Mouse (Mus musculus) hindbrain, embryonic 10.5 days (tissue): ENCODE data around the gene Lctl. TPM values are rescaled to one million over a fixed set of nuclear protein-coding genes. Genes with fewer than 3 reads are reported as not detected.
A peak's percentile ranks its signal among the peaks of the same experiment; 100 is the strongest.

Source experiments
- DNase-seq: peaks from one replicate; pipeline ENCODE4 v3.0.0-alpha.2; 2017; ENCODE audit warnings: low spot score
- H3K27ac ChIP-seq: fragments of 300-500 bp; sonication (generic); 2 replicates; pipeline ENCODE4 v1.5.1; 2016; ENCODE audit warnings: mild to moderate bottlenecking, moderate library complexity
- H3K27me3 ChIP-seq: fragments of 300-500 bp; sonication (generic); 2 replicates; pipeline ENCODE4 v1.6.1; 2016; ENCODE audit warnings: mild to moderate bottlenecking; ENCODE audit not compliant: poor library complexity, insufficient read depth, severe bottlenecking
- H3K36me3 ChIP-seq: fragments of 300-500 bp; sonication (generic); 2 replicates; pipeline ENCODE4 v1.6.1; 2016; ENCODE audit warnings: mild to moderate bottlenecking, moderate library complexity
- H3K4me1 ChIP-seq: fragments of 300-500 bp; sonication (generic); replicated peaks from 2 replicates; pipeline ENCODE4 v1.6.1; 2016; ENCODE audit warnings: mild to moderate bottlenecking
- H3K4me3 ChIP-seq: fragments of 300-500 bp; sonication (generic); 2 replicates; pipeline ENCODE4 v1.5.1; 2016; ENCODE audit warnings: mild to moderate bottlenecking, moderate library complexity
- H3K9me3 ChIP-seq: fragments of 300-500 bp; sonication (generic); 2 replicates; pipeline ENCODE4 v1.6.1; 2016; ENCODE audit warnings: mild to moderate bottlenecking, moderate library complexity
- WGBS: fragments of 180-500 bp; shearing (Covaris S2); methylation state at CpG from one replicate; pipeline ENCODE4 v1.1.7; 2016; 5-methylcytosine and 5-hydroxymethylcytosine counted together
- polyA plus RNA-seq: library from polyadenylated mRNA; unstranded; fragments of >200 nt; fragmentation: Nextera tagmentation; extraction: Ambion mirVana; gene quantifications from 2 replicates; pipeline ENCODE4 v1.2.1, GENCODE M21; 2016

The Lctl gene
- 0.16 TPM in 1 of 2 replicates, not detected in the other for polyA plus RNA-seq

- Histone ChIP-seq H3K4me3 (no peak within 1 kb of the TSS), H3K4me1 (peaks cover 11% of the 10 kb centered on the region; the same call in 1 of the 2 replicates), H3K27ac (no peak within 1 kb of the TSS), H3K27me3 (no peaks in the 10 kb centered on the region), H3K36me3 (no peaks in the 10 kb centered on the region), H3K9me3 (no peaks in the 10 kb centered on the region)
- no peak for DNase-seq
- WGBS = 80% methylated on average over 3 of the region's 3 CpGs
These were observed at the start of gene Lctl for GRCm38 (mm10) chr9:64116876-64117275. TSS of gene Lctl (plus strand) at chr9:64117147.

- 79% methylated on average over 5 of the region's 5 CpGs for WGBS
- no peak for DNase-seq
- Histone ChIP-seq H3K36me3 (no peaks in the 10 kb centered on the region), H3K9me3 (no peaks in the 10 kb centered on the region), H3K27ac (peak overlapping the region; percentile 92), H3K4me3 (no peak overlapping the region), H3K27me3 (0 out of 2 replicates have a peak, but pooled peaks cover 3% of the 10 kb centered on the region), H3K4me1 (peaks cover 27% of the 10 kb centered on the region)
These were observed 49.2 kb upstream of the Lctl start for GRCm38 (mm10) chr9:64067787-64068186.

- Histone ChIP-seq H3K9me3 (no peaks in the 10 kb centered on the region), H3K4me3 (no peak overlapping the region), H3K4me1 (peaks cover 27% of the 10 kb centered on the region), H3K27ac (peak overlapping the region; percentile 92; the same call in 1 of the 2 replicates), H3K27me3 (0 out of 2 replicates have a peak, but pooled peaks cover 3% of the 10 kb centered on the region), H3K36me3 (no peaks in the 10 kb centered on the region)
- no peak for DNase-seq
- WGBS = 67% methylated on average over 1 of the region's 1 CpGs
These were observed 48.4 kb upstream of the Lctl start for GRCm38 (mm10) chr9:64068571-64068970.

GRCm38 (mm10) chr9:64069131-64069530 lies 47.8 kb upstream of the Lctl start:
- Histone ChIP-seq H3K4me1 (peaks cover 27% of the 10 kb centered on the region), H3K27ac (peak overlapping the region; percentile 17), H3K4me3 (no peak overlapping the region), H3K27me3 (0 out of 2 replicates have a peak, but pooled peaks cover 3% of the 10 kb centered on the region), H3K36me3 (no peaks in the 10 kb centered on the region), H3K9me3 (no peaks in the 10 kb centered on the region)
- no peak for DNase-seq
- WGBS = 85% methylated on average over 5 of the region's 5 CpGs

- 95% methylated on average over 5 of the region's 5 CpGs for WGBS
- Histone ChIP-seq H3K36me3 (no peaks in the 10 kb centered on the region), H3K9me3 (no peaks in the 10 kb centered on the region), H3K4me3 (no peak overlapping the region), H3K27ac (peak overlapping the region; percentile 53), H3K27me3 (0 out of 2 replicates have a peak, but pooled peaks cover 3% of the 10 kb centered on the region), H3K4me1 (peaks cover 36% of the 10 kb centered on the region)
- DNase-seq = no peak
These were observed 46.3 kb upstream of the Lctl start for GRCm38 (mm10) chr9:64070674-64071073.

GRCm38 (mm10) chr9:64074831-64075230 lies 42.1 kb upstream of the Lctl start:
- peak overlapping the region; percentile 24; the same call in 1 of the 2 replicates for H3K27ac ChIP-seq
- no peak overlapping the region for H3K4me3 ChIP-seq
- no peaks in the 10 kb centered on the region for H3K36me3 ChIP-seq
- no peaks in the 10 kb centered on the region for H3K9me3 ChIP-seq
- 72% methylated on average over 8 of the region's 8 CpGs for WGBS
- peaks cover 4% of the 10 kb centered on the region; the same call in 1 of the 2 replicates for H3K27me3 ChIP-seq
- H3K4me1 ChIP-seq = peaks cover 28% of the 10 kb centered on the region
- peak; percentile 48 for DNase-seq

GRCm38 (mm10) chr9:64076412-64076811 lies 40.5 kb upstream of the Lctl start:
- Histone ChIP-seq H3K9me3 (no peaks in the 10 kb centered on the region), H3K36me3 (no peaks in the 10 kb centered on the region), H3K27me3 (peaks cover 4% of the 10 kb centered on the region; the same call in 1 of the 2 replicates), H3K4me1 (peaks cover 31% of the 10 kb centered on the region), H3K4me3 (no peak overlapping the region), H3K27ac (no peak overlapping the region)
- DNase-seq = no peak
- 90% methylated on average over 2 of the region's 2 CpGs for WGBS

- H3K4me3 ChIP-seq = no peak overlapping the region
- H3K9me3 ChIP-seq = no peaks in the 10 kb centered on the region
- peaks cover 13% of the 10 kb centered on the region for H3K27me3 ChIP-seq
- 47% methylated on average over 7 of the region's 7 CpGs for WGBS
- DNase-seq = no peak
- H3K4me1 ChIP-seq = peaks cover 31% of the 10 kb centered on the region
- no peaks in the 10 kb centered on the region for H3K36me3 ChIP-seq
- H3K27ac ChIP-seq = peak overlapping the region; percentile 76
These were observed 38.6 kb upstream of the Lctl start for GRCm38 (mm10) chr9:64078386-64078792.

- no peak overlapping the region for H3K4me3 ChIP-seq
- H3K36me3 ChIP-seq = no peaks in the 10 kb centered on the region
- H3K4me1 ChIP-seq = peaks cover 36% of the 10 kb centered on the region
- no peak overlapping the region for H3K27ac ChIP-seq
- H3K9me3 ChIP-seq = no peaks in the 10 kb centered on the region
- peaks cover 25% of the 10 kb centered on the region for H3K27me3 ChIP-seq
- DNase-seq = no peak
- 85% methylated on average over 6 of the region's 6 CpGs for WGBS
These were observed 37.0 kb upstream of the Lctl start for GRCm38 (mm10) chr9:64079922-64080321.

GRCm38 (mm10) chr9:64084231-64084630 lies 32.7 kb upstream of the Lctl start:
- DNase-seq = no peak
- H3K36me3 ChIP-seq = no peaks in the 10 kb centered on the region
- H3K4me3 ChIP-seq = peak overlapping the region; percentile 53
- H3K9me3 ChIP-seq = no peaks in the 10 kb centered on the region
- peak overlapping the region; percentile 90 for H3K27ac ChIP-seq
- H3K27me3 ChIP-seq = peaks cover 48% of the 10 kb centered on the region
- H3K4me1 ChIP-seq = peaks cover 37% of the 10 kb centered on the region
- WGBS = 42% methylated on average over 7 of the region's 7 CpGs

GRCm38 (mm10) chr9:64084661-64085399 lies 32.1 kb upstream of the Lctl start:
- Histone ChIP-seq H3K4me1 (peaks cover 33% of the 10 kb centered on the region), H3K9me3 (no peaks in the 10 kb centered on the region), H3K27ac (peak overlapping the region; percentile 90), H3K4me3 (peak overlapping the region; percentile 53), H3K27me3 (peaks cover 48% of the 10 kb centered on the region), H3K36me3 (no peaks in the 10 kb centered on the region)
- WGBS = 2% methylated on average over 49 of the region's 49 CpGs
- DNase-seq = peak; percentile 69

- no peak for DNase-seq
- peaks cover 48% of the 10 kb centered on the region for H3K27me3 ChIP-seq
- H3K4me3 ChIP-seq = no peak overlapping the region
- WGBS = 48% methylated on average over 2 of the region's 2 CpGs
- no peaks in the 10 kb centered on the region for H3K36me3 ChIP-seq
- peak overlapping the region; percentile 50 for H3K27ac ChIP-seq
- peaks cover 30% of the 10 kb centered on the region for H3K4me1 ChIP-seq
- no peaks in the 10 kb centered on the region for H3K9me3 ChIP-seq
These were observed 31.0 kb upstream of the Lctl start for GRCm38 (mm10) chr9:64085976-64086375.

- Histone ChIP-seq H3K4me3 (no peak overlapping the region), H3K27me3 (peaks cover 48% of the 10 kb centered on the region), H3K4me1 (peaks cover 30% of the 10 kb centered on the region), H3K9me3 (peaks cover under 1% of the 10 kb centered on the region; the same call in 1 of the 2 replicates), H3K27ac (no peak overlapping the region), H3K36me3 (no peaks in the 10 kb centered on the region)
- no peak for DNase-seq
- WGBS = 75% methylated on average over 6 of the region's 6 CpGs
These were observed 30.4 kb upstream of the Lctl start for GRCm38 (mm10) chr9:64086543-64086942.
